Mouse (Mus musculus) left cerebral cortex, postnatal 10 days (tissue): ENCODE measurements around the gene Olfr575. TPM values are rescaled to one million over a fixed set of nuclear protein-coding genes. Genes with fewer than 3 reads are reported as not detected.

Source experiments
- total RNA-seq, 2 experiments: library from RNA; stranded (reverse); gene quantifications; 2 replicates each; pipeline ENCODE4 v1.2.3; 2021

Olfr575 gene
- total RNA-seq, 2 experiments from 2014 or later, result not detected

Other genes with a start within 250 kb of the Olfr575 start
- gene Olfr33, start 239.7 kb downstream of the Olfr575 start, total RNA-seq, result not detected
- gene Olfr559, start 231.3 kb downstream of the Olfr575 start, total RNA-seq, result not detected
- gene Olfr560, start 199.4 kb downstream of the Olfr575 start, total RNA-seq, result not detected
- under 1 TPM; 0.51 to 0.55 TPM for gene Olfr78, start 199.3 kb downstream of the Olfr575 start, total RNA-seq
- gene Olfr561, start 187.6 kb downstream of the Olfr575 start, total RNA-seq, result not detected
- not detected for gene Olfr564, start 155.3 kb downstream of the Olfr575 start, total RNA-seq
- gene Olfr566, start 100.0 kb downstream of the Olfr575 start, total RNA-seq, result not detected
- not detected for gene Olfr568, start 81.7 kb downstream of the Olfr575 start, total RNA-seq
- gene Olfr569, start 67.9 kb downstream of the Olfr575 start, total RNA-seq, result not detected
- not detected for gene Olfr570, start 64.2 kb downstream of the Olfr575 start, total RNA-seq
- gene Olfr571, start 41.2 kb downstream of the Olfr575 start, total RNA-seq, result not detected
- gene Olfr572, start 34.4 kb downstream of the Olfr575 start, total RNA-seq, result not detected
- not detected for gene Olfr573-ps1, start 16.2 kb downstream of the Olfr575 start, total RNA-seq
- not detected for gene Olfr574, start 10.3 kb downstream of the Olfr575 start, total RNA-seq
- not detected for gene Olfr576, start 3.9 kb upstream of the Olfr575 start, total RNA-seq
- gene Olfr577, start 17.2 kb upstream of the Olfr575 start, total RNA-seq, result not detected
- gene Olfr578, start 30.5 kb upstream of the Olfr575 start, total RNA-seq, result not detected
- gene Olfr582, start 79.2 kb upstream of the Olfr575 start, total RNA-seq, result not detected
- not detected for gene Olfr583, start 92.5 kb upstream of the Olfr575 start, total RNA-seq
- gene Olfr584, start 123.1 kb upstream of the Olfr575 start, total RNA-seq, result not detected
- not detected for gene Olfr585, start 138.9 kb upstream of the Olfr575 start, total RNA-seq
- gene Olfr586, start 166.9 kb upstream of the Olfr575 start, total RNA-seq, result not detected
- gene Olfr588-ps1, start 182.1 kb upstream of the Olfr575 start, total RNA-seq, result not detected
- not detected for gene Olfr589, start 197.6 kb upstream of the Olfr575 start, total RNA-seq
- not detected for gene Olfr591, start 219.6 kb upstream of the Olfr575 start, total RNA-seq
- gene Olfr592, start 226.0 kb upstream of the Olfr575 start, total RNA-seq, result not detected